Mouse (Mus musculus): ENCODE results near the gene Lef1. TPM values are rescaled to one million over a fixed set of nuclear protein-coding genes. Genes with fewer than 3 reads are reported as not detected.

Gene Lef1
- total RNA-seq, 2 experiments from 2014 or later = 10.8 to 12.9 TPM

GRCm38 (mm10) chr3:131139345-131140090 lies 29.2 kb downstream of the Lef1 start:
- DNase-seq (ENCODE audit: low spot score in 2 of 2) = no peak

DNA sequence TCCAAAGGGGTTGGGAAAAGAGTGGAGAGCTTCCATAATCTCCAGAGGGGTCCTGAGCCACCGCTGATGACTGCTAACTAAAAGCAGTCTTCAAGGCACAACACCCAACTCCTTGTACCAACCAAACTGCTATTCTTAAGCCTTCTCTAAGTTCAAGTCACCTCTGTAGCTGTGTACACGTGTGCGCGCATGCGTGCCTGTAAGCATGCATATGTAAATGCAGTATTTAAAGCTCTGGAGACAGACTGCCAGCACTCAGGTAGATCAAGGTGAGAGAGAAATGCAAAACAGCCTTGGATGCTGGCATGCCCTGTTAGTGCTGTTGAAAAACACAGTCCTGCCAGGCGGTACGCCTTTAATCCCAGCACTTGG lies 29.8 kb downstream of the Lef1 start:
- DNase-seq (ENCODE audit: low spot score in 2 of 2) = no peak

GRCm38 (mm10) chr3:131141546-131141945 lies 31.3 kb downstream of the Lef1 start:
- DNase-seq (ENCODE audit: low spot score in 2 of 2) = no peak

DNA sequence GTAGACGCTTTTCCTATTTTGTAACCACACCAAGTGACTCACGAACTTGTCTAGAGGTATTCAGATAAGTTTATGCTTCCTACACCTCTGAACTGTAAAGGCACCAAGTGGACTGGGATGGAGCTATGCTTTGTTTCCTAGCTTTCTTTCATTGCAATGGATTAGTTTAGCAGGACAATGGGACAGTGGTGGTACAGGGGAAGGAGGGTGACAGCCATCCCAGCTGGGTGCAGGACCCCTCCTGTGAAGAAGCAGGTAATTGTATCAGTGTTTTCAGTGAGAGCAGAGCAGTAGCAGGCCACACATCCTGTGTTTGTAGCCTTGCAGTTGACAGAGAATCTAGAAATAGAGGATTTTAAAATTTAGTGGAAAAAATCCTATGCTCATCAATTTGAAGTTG lies 34.0 kb downstream of the Lef1 start:
- no peak for DNase-seq (ENCODE audit: low spot score in 2 of 2)

DNA sequence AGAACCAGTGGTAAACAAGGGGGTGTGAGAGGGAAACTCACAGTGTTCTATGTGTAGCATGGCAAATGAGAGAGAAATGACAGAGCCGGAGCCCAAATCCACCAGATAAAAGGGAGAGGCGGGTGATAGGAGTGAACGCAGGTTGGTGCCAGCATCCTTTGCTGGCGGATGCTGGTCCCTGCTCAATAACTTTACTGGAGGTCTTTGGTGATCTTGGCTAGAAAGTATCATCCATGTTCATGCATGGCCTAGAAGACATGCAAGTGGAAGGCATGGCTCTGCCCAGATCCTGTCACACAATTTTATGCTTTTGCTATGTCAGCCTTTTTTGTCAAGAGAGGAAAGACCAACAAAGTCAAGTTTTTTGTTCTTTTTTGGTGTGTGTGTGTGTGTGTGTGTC lies 42.6 kb downstream of the Lef1 start:
- DNase-seq (ENCODE audit: low spot score in 2 of 2) = no peak

- DNase-seq (ENCODE audit: low spot score in 2 of 2) = no peak
Measured at GRCm38 (mm10) chr3:131153896-131154295, 43.6 kb downstream of the Lef1 start.

DNA sequence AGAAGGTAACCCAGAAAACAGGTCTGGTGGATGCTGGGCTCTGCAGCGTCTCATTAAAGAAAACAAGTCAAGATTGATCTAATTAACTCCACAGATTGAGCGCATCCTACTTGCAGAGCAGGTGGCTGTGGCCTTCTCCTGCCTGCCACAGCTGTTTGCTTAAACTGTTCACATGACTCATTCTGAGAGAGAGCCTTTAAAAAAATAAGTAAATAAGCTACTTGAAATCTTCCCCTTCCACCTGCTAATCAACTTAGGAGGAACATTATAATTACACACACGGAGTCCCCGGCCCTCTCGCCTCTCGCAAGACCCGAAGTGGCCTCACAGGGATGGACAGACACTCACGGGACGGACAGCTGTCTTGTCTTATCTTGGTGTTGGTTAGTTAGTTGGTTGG lies 44.3 kb downstream of the Lef1 start:
- DNase-seq (ENCODE audit: low spot score in 2 of 2) = no peak

DNA sequence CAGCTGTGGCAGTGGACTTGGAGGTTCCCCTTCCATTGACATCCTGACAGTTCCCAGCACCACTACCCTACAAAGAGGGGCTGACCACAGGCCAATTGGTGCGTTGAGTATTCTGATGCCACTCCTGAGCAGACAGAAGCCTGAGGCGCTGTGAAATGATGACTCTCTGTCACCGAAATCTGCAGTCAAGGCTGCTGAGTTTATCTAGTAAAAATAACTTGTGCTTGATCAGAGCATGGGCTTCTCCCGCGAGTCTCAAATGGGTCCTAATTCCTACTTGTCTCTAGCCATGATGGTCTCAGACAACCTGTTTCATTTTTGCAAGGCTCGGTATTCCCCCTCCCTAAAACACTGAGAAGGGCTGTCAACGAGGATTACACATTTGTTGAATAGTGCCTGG lies 44.8 kb downstream of the Lef1 start:
- no peak for DNase-seq (ENCODE audit: low spot score in 2 of 2)

GRCm38 (mm10) chr3:131155657-131156056 lies 45.4 kb downstream of the Lef1 start:
- no peak for DNase-seq (ENCODE audit: low spot score in 2 of 2)

DNA sequence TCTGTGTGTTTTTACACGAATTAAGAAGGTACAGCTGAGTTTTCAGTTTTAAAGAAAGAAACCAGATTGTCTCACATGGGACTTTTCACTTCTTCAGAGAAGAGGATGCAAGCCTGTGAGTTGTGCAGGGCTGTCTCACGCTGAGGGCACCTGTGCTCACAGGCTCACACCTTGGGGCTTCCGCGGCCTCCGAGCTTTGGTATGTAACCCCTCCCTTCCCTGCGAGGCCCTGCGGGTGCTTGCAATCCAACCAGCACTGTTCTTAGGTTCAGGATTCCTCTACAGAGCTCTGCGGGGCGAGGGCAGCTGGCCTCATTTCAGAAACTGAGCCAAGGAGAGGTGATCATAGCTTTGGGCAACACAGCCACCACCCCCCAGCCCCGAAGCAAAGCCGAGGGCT lies 46.1 kb downstream of the Lef1 start:
- no peak for DNase-seq (ENCODE audit: low spot score in 2 of 2)

GRCm38 (mm10) chr3:131157471-131157870 lies 47.2 kb downstream of the Lef1 start:
- DNase-seq (ENCODE audit: low spot score in 2 of 2) = no peak

DNA sequence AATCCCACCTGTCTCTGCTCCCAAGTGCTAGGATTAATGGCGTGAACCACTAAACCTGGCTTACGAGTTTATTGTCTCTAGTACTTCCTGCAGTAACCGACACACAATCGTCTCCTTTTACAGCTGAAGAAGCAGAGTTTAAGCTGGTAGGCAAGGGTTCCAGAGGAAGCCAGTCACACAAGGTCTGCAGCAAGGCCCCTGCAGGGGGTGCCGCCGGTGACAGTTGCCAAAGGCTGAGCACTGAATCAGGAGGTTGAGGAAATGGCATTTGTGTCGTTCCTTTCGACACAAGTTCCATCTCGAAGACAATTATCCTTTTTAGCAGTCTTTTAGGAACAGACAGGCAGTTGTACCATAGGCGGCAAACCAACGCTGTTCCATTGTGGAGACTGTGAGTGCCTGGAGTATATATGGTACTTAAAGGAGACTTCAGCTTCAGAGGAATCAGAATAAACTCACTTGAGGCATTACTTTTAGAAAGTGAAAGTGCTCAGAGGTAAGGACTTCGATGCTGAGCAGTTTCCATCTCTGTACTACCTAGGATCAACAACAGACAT lies 49.0 kb downstream of the Lef1 start:
- DNase-seq (ENCODE audit: low spot score in 2 of 2) = no peak

GRCm38 (mm10) chr3:131159881-131160615 lies 49.8 kb downstream of the Lef1 start:
- no peak for DNase-seq (ENCODE audit: low spot score in 2 of 2)

- DNase-seq (ENCODE audit: low spot score in 2 of 2) = no peak
Measured at GRCm38 (mm10) chr3:131160921-131161320, 50.6 kb downstream of the Lef1 start.

DNA sequence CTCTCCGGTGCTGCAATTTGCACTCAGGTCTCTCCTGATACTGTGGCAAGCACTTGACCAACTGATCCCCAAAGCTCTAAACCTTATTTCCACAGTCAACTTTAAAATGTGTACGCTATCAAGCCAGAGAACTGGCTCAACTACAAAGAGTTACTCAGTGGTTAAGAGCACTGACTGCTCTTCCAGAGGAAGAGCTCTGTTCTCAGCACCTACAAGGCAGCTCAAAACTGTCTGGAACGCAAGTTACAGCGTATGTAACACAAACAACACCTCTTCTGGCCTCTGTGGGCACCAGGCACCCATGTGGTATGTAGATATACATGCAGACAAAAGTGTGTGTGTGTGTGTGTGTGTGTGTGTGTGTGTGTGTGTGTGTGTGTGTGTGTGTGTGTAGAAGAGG lies 57.5 kb downstream of the Lef1 start:
- no peak for DNase-seq (ENCODE audit: low spot score in 2 of 2)

GRCm38 (mm10) chr3:131169161-131169560 lies 58.9 kb downstream of the Lef1 start:
- no peak for DNase-seq (ENCODE audit: low spot score in 2 of 2)

DNA sequence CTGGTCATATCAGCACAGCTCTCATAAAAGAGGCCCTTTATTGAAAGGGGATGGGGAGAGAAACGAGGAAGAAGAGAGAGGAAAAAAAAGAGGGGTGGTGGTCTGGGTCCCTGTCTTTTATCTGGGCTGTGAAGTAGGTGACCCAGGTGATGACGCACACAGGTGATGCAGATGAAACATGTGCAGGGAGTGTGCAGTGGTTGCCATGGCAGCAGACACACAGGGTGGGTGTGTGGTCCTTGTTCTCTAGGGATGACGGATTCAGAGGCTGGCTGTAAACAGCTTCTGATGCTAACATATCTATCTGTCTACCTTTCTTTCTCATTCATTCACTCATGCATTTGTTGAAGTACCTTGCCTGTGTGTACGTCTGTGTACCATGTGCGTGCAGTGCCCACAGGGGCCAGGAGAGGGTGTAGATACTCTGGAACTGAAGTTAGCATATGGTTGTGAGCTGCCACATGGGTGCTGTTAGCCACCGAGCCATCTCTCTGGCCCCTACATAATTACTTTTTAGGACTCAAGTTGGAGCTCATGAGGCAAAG lies 59.9 kb downstream of the Lef1 start:
- DNase-seq (ENCODE audit: low spot score in 2 of 2) = no peak

GRCm38 (mm10) chr3:131171292-131171960 lies 61.2 kb downstream of the Lef1 start:
- DNase-seq (ENCODE audit: low spot score in 2 of 2) = no peak

DNA sequence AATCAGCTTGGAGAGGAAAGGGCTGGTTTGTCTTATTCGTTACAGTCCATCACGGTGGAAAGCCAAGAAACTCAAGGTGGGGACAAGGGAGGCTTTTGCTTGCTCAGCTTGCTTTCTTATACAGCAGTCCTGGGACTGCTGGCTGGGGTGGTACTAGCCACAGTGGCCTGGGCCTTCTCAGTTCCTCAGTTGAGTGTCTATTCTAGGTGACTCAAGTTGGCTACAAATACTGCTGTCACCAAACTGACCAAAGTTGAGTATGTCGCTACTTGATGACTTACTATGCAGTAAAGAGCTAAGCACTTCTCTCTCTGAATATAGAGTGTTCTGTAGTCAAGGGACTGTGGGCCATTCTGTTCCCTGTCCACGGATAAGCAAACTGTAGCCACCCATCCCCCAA lies 62.0 kb downstream of the Lef1 start:
- no peak for DNase-seq (ENCODE audit: low spot score in 2 of 2)

DNA sequence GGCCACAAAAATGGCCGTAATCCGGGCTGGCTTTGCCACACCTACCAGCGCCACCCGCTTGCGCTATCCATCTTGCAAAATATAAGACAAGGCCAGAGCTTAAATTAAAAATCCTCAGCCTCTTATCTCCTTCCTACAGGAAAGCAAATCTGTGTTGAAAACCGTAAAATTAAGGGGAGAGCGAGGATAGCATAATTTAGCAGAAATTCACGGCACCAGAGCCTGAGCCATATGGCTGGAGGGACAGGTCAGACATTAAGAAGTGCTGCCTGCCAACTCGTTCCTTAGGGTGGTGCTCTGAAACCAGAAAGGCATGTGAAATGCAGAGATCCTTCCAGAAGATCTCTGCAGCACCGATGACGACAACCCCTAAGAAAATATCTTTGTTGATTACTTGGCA lies 70.7 kb downstream of the Lef1 start:
- DNase-seq (ENCODE audit: low spot score in 2 of 2) = no peak

- DNase-seq (ENCODE audit: low spot score in 2 of 2) = no peak
Measured at GRCm38 (mm10) chr3:131182158-131182557, 71.9 kb downstream of the Lef1 start.

GRCm38 (mm10) chr3:131186193-131186592 lies 75.9 kb downstream of the Lef1 start:
- no peak for DNase-seq (ENCODE audit: low spot score in 2 of 2)

Data from adrenal gland, postnatal 4 days (tissue).